Mouse (Mus musculus) thymus, postnatal 4 days (tissue): Measurements from ENCODE around the gene Ino80.
A peak's percentile ranks its signal among the peaks of the same experiment; 100 is the strongest.

Source experiments
- DNase-seq: peaks from one replicate; pipeline ENCODE4 v3.0.0; 2021

Ino80 gene

DNA sequence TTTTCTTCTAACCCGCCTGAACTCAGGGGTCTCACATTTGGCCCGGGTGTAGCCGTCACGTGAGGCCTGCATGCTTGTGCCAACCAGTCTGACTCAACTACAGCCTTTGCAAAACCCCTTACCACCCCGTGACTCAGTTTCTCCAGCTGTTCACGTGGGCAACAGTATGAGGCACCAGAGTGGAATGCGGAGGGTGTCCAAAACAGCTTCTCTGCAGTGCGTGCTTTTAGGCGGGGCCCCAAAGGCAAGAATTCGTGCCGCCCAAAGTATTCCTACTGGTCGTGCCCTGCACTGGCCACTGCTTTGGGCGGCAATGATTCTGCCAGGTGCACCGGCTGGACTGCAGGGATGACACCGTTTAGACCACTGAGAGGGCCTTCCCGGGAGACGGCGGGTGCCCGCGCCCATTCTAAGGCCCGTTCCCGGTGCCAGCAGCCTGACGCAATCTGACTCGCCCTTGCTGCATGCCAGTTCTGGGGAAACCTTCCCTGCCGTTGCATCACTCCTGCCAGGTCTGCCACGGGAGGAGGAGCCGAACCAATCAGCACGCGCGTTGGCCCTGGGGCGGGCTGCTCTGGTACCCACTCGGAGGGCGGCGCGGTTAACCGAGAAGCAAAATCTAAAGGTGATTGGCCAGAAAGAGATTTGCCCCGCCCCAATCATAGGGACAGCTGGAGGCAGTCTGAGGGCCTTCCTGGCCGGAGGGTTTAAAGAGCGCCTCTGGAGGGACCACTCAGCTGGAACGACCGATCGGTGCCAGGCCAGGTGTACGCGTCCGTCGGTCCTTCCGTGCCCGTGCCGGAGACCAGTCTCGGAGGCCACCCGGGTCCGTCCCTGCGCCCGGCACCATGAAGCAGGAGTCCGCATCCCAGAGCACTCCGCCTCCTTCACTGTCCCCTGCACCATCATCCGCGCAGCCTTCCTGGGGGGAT is 126.7 kb downstream of the Ino80 start, which contains the start of gene Chac1:
Gene Chac1, plus strand, starts transcription at position 675 of the 932 bp plus-strand sequence.
- DNase-seq = peak; percentile 73

DNA sequence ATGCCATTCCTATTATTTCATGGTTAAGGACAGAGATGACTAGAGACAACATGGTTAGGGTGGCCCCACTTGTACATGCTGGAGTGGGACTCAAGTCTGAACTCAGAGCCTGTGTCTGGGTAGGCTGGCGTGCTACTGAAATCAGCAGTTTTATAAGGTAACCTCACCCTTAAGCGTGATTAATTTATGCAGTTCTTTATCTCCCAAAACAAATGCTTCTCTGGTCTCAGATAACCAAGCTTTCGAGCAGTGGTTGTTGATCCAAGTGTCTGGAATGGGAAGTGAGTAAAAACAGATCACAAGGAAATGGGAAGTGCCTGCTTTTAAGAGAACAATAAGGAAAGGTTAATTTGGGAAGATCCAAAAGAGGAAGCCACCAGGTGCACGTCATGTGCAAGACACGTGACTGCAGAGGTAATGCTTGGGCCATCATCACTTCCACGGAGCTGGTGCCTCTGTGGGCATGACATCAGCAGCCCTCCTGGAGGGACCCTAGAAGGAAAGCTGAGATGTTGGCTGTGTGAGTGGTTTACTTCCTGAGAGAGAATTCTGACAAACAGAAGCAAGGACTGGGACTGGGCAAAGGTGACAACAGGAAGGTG is 132.8 kb downstream of the Ino80 start:
- DNase-seq = no peak

DNA sequence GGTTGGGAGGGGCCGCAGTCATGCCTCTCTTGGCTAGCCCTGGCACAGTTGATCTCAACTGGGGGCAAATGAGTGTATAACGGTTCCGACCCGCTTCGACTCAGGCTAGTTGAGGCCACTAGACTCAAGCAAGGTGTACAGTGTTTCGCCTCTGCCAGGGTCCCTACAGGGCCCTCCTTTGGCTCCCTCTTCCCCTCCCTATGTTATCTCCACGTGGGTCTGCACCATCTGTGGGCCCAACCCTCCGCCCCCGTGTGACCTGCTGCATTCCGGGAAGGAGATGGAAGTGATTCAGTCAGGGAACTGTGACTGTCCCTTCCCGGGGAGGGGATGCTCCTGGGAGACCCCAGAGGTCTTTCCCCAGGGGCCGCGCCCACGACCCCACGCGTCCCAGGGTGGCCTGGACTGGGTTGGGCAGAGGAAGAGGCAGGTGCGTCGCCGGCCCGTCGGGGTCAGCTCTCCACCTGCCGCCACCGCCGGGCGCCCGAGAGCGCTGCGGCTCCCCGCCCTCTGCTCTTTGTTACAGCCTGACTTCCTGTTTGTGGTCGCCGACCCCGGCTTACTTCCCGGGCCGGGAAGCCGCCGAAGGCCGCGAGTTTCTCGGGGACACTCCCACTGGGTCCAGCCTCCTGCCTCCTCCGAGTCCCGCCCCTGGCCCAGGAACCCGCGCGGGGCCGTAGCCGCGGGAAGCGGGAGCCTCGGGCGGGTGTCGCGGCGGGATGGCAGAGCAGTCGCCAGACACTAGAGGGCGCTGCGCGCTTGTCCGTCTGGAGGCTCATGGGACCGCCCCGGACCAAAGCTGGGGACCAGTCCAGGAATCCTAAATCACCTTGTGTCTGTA is 139.8 kb downstream of the Ino80 start:
- DNase-seq = peak; percentile 91

DNA sequence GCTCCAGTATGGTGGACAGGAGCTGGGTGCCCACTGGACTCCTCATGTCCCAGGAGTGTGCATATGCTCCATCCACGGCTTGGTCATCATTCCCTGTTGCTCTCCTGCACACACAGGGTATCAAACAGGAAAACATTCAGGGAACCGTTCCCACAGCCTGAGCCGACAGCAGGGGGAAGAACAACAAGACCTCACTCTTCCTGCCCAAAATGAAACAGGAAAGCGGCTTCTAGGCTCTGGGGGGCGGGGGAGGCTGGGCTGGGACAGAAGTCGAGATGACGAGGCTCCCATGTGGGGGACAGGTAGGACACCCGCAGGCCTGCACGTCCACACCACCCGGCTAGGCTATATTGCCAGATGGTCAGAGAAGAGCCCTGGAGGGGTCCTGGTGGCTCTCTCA is 141.0 kb downstream of the Ino80 start:
- peak; percentile 30 for DNase-seq

DNA sequence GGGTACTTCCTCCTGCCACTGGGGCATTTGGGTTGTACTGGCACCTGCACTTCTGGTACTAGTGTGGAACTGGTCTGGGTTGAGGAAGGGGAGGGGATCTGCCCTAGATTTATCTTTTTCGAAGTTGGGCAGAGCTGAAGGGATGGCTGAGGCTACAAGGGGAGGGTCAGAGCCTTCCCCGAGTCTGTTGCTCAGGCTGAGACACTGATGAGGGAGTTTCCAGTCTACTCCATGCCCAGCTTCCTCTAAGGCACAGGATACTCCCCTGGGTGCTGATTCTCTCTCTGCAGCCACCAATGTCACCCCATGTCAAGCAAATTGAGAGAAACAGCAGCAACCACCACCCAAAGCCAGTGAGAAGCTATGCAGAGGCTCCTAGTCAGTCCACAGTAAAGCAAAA is 141.5 kb downstream of the Ino80 start:
- no peak for DNase-seq

DNA sequence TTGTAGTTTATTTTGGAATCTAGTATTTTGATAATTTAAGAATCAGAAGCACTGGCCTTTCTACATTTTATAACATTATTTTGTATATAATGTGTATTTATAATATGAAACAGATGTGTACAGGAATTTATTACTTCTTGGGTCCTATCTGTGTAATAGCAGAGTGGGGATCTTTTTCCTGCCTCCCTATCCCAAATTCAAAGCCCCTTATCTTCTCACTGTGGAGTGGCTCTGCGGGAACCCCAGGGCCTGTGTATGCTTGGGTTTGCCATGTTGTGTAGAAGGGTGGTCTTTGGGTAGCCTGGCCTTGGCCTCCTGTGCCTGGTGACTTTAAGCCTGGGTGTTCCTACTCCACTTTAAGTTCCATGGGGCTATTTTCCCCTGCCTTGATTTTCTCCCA is 142.0 kb downstream of the Ino80 start:
- DNase-seq = no peak

DNA sequence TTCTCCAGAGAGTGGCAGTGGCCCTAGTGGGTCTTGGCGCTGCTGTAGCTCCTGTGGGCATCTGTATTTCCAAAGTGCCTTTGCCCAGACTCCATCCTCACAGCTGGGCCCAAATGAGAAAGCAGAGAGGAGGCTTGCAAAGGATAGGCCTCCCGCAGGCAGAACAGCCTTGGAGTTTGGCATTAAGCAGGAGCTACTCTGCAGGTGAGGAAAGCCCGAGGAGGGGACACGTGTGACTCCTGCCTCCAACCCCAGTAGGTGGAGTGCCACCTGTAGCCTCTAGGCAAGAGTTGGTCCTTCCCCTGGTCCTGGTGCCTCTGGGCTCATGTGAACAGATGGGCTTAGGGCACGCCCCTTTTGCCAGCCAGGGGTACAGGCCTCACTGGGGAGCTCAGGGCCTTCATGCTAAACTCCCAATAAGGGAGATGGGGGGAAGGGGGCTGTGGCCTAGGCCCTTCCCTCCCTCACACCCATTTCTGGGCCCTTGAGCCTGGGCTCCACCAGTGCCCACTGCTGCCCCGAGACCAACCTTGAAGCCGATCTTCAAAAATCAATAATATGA is 142.4 kb downstream of the Ino80 start:
- no peak for DNase-seq

DNA sequence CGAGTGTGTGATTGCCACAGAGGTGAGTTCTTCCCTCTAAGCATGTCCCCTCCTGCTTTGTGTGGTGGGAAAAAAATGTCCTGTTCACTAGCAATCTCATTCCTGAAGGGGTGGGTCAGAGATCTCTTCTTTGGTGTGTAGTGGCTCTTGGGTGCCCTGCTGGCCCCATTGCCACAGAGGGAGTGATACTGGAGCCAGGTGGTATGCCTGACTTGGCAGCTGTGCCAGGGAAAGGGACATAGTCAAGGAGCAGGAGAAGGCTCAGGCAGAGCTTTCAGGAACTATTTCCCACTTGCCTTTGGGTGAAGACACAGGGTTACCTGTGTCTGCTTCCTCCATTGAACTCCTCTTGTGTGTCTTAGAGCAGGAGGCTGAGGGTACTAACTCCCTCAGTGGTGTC is 143.4 kb downstream of the Ino80 start:
- DNase-seq = no peak

DNA sequence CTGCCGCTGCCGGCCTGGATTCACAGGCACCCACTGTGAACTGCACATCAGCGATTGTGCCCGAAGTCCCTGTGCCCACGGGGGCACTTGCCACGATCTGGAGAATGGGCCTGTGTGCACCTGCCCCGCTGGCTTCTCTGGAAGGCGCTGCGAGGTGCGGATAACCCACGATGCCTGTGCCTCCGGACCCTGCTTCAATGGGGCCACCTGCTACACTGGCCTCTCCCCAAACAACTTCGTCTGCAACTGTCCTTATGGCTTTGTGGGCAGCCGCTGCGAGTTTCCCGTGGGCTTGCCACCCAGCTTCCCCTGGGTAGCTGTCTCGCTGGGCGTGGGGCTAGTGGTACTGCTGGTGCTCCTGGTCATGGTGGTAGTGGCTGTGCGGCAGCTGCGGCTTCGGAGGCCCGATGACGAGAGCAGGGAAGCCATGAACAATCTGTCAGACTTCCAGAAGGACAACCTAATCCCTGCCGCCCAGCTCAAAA is 145.3 kb downstream of the Ino80 start:
- DNase-seq = no peak

DNA sequence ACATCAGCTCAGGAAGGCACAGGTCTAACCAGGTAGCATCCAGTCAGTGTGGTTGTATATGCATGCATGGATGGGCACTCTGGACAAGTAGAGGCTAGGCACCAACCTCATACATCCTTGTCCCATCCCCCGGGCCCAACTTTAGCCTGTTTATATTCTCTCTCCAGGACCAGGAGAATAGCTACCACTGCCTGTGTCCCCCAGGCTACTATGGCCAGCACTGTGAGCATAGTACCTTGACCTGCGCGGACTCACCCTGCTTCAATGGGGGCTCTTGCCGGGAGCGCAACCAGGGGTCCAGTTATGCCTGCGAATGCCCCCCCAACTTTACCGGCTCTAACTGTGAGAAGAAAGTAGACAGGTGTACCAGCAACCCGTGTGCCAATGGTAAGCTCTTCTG is 146.7 kb downstream of the Ino80 start:
- DNase-seq = no peak

DNA sequence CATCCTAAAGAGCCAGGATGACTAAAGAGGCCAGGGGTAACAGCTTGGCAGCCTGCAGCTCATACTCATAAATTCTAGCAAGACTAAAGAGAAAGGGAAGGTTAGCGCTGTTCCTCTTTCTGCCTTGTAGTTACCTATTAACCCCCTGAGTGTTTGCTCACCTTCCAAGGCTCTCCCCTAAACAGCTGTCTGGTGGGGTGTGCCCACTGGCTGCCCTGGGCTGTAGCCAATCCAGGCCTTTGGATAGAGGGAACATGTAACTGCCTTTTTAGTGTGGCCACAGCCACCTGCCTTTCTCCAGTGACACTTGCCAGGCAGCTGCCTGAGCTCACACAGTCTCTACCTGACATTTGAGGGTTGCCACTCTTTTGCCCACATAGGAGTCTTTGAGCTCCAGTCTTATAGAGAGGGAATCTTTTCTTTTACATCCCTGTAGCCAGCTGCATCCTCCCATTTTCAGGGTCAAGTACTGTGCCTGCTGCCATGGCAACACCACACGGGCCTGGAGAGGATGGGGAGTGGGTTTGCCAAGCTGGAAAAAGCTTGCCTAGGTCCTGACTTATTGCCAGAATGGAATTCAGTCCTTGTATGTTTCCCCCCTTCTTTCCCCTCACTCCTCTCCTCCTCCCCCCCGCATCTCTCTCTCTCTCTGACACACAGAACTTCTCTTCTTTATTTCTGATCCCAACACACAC is 148.2 kb downstream of the Ino80 start:
- no peak for DNase-seq

DNA sequence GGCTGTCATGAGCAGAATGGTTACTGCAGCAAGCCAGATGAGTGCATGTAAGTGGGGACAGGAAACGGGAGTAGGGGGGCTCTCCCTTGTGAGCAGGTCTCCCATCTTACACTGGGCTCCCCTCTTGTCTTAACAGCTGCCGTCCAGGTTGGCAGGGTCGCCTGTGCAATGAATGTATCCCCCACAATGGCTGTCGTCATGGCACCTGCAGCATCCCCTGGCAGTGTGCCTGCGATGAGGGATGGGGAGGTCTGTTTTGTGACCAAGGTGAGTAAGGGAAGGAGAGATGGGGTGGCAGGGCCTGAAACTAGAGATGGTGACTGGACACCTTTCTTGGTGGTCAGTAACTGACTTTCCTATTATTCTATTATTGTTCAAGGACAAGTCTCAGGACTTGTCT is 148.9 kb downstream of the Ino80 start:
- no peak for DNase-seq

DNA sequence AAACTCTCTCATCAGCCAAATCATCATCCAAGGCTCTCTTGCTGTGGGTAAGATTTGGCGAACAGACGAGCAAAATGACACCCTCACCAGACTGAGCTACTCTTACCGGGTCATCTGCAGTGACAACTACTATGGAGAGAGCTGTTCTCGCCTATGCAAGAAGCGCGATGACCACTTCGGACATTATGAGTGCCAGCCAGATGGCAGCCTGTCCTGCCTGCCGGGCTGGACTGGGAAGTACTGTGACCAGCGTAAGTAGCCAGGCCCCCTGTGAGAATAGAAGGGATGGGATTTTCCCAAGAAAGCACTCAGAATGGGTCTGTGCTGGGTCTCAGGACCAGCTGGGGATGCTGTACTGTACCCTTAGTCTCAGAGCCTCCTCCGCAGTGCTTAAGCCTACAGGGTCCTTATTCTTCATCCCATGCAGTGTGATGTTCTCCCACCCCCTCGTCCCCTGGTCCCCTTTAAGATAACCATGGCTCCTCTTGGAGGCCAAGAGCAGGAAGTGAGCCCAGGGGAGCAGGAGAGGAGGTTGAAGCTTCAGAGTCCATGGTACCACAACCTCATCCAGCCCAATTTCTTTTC is 149.5 kb downstream of the Ino80 start:
- no peak for DNase-seq

DNA sequence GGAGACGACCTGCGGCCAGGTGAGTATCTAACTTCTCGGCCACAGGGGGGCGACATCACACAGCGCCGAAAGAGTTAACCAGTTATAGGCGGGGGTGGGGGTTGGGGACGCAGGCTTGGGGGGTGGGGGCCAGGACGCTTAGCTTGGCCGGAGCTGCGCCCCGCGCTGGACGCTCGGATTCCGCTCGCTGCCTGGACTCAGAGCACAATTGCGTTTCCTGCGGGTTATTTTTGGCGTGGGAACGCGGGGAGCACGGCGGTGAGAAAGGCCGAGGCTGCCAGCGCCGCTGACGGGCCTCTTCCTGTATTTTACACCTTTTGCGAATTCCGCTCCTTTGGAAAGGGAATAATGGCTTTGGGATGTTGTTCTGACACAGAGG is 150.4 kb downstream of the Ino80 start:
- DNase-seq = peak; percentile 80

DNA sequence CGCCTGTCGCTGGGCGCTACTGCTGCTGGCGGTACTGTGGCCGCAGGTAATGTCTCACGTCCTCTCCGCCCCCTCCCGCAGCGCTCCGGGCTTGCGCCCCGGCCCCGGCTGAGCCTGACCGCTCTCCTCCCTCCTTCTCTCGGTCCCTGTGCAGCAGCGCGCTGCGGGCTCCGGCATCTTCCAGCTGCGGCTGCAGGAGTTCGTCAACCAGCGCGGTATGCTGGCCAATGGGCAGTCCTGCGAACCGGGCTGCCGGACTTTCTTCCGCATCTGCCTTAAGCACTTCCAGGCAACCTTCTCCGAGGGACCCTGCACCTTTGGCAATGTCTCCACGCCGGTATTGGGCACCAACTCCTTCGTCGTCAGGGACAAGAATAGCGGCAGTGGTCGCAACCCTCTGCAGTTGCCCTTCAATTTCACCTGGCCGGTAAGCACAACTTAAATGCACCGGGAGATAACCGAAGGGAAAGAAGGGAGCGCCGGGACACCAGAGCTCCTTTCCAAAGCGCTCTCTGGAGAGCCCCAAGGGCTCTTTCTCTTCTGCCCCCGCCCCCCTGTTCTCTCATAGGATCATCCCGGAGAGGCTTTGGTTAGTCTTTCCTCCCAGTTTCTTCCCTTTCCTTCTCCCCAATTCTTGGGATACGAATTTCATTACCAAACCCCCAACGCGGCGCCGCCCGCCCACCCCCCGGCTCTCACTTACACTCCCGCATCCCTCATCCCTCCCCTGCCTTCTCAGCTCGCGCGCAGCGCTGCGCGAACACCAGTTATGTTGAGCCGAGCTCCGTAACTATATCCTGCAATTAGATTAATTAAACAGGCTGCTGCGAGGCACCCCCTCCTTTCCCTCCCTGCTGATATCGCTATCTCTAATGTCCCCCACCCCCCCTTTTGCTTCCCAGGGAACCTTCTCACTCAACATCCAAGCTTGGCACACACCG is 151.1 kb downstream of the Ino80 start:
- peak; percentile 33 for DNase-seq

DNA sequence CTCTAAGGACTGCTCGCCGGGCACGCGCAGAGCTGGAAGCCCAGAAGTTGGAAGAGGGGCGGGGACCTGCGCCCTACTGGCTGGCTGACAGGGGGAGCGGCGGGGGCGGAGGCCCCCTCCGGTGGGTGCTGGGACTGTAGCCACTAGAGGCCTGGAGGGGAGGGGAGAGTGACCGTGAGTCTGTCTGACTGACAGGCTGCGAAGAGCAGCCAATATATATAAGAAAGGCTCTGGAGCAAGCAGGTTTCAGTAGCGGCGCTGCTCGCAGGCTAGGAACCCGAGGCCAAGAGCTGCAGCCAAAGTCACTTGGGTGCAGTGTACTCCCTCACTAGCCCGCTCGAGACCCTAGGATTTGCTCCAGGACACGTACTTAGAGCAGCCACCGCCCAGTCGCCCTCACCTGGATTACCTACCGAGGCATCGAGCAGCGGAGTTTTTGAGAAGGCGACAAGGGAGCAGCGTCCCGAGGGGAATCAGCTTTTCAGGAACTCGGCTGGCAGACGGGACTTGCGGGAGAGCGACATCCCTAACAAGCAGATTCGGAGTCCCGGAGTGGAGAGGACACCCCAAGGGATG is 151.8 kb downstream of the Ino80 start, which contains the start of gene Dll4:
Gene Dll4, plus strand, starts transcription at position 217 of the 576 bp plus-strand sequence.
- DNase-seq = peak; percentile 52

DNA sequence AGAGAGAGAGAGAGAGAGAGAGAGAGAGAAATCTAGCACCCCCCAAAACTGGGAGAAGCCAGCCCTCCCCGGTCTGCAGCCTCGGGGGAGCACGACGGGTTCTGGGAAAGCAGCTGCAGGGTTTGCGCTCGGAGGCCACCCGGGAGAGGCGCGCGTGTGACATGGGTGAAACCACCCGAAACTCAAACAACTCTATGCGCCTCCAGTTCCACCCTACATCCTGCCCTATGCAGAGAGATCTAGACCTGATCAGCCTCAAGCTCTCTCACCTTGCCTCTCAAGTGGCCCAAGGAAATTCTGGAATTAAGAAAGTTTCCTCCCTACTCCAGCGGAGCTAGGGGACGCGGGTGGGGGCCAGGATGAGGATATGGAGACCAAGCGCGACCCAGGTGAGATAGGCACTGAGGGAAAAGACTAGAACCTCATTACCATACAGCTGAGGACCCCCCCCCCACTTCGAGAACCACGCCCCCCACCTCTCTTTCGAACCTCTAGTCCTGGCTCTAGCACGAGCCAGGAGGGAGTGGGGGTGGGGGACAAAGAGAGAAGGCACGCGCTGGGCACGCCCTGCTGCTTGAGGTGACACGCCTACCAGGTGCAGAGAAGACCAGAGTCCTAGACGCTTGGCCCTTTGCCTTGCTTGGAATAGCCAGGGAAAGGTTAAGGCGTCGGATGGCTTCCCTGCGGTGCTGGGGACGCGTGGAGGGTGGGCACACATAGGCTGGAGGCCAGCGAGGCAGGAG is 152.7 kb downstream of the Ino80 start:
- DNase-seq = peak; percentile 55

DNA sequence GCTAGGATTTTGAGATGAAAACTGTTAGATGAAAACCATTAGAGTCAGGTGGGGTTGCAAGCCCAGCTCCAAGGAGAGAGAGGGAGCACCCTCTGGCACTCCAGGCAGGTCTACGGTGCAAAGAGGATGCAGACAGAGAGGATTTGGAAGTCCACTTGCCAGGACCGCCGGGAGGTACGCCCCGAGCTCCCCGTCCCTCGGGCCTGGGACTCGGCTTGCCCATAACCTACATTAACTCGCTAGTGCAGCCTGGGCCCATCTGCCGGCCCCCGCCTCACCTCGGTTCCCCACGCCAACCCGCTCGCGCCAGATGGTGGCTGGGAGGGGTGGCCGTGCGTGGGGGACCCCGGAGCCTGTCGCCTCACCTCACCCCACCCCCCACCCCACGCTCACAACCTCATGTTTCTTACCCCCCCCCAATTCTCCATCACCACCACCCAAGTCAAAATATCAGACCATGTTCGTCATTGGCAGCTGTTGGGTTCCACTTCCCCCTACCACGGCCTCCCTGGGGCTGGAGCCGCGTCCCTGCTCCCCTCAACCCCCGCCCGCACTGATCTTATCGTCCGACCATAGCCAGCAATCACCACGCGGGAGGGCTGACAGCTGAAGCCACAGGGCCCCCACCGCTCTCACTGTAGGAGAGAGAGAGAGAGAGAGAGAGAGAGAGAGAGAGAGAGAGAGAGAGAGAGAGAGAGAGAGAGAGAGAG is 153.5 kb downstream of the Ino80 start:
- DNase-seq = peak; percentile 48
